Mouse (Mus musculus): Measurements from ENCODE around the gene 2210010C04Rik.

The 2210010C04Rik gene

GRCm38 (mm10) chr6:41035409-41035808 is at the start of gene 2210010C04Rik:
Gene 2210010C04Rik (minus strand): TSS chr6:41035509.
- no peak for DNase-seq (ENCODE audit: low spot score)

GRCm38 (mm10) chr6:41080121-41080520 is 44.8 kb upstream of the 2210010C04Rik start:
- no peak for DNase-seq (ENCODE audit: low spot score)

GRCm38 (mm10) chr6:41078539-41079303 is 43.4 kb upstream of the 2210010C04Rik start:
- no peak for DNase-seq (ENCODE audit: low spot score)

GRCm38 (mm10) chr6:41075753-41076152 is 40.4 kb upstream of the 2210010C04Rik start:
- no peak for DNase-seq (ENCODE audit: low spot score)

GRCm38 (mm10) chr6:41063332-41063731 is 28.0 kb upstream of the 2210010C04Rik start:
- no peak for DNase-seq (ENCODE audit: low spot score)

GRCm38 (mm10) chr6:41062746-41063145 is 27.4 kb upstream of the 2210010C04Rik start:
- DNase-seq (ENCODE audit: low spot score): no peak

GRCm38 (mm10) chr6:41062081-41062480 is 26.8 kb upstream of the 2210010C04Rik start:
- no peak for DNase-seq (ENCODE audit: low spot score)

GRCm38 (mm10) chr6:41061085-41061484 is 25.8 kb upstream of the 2210010C04Rik start:
- no peak for DNase-seq (ENCODE audit: low spot score)

GRCm38 (mm10) chr6:41057653-41058052 is 22.3 kb upstream of the 2210010C04Rik start:
- no peak for DNase-seq (ENCODE audit: low spot score)

- no peak for DNase-seq (ENCODE audit: low spot score)
Measured at GRCm38 (mm10) chr6:41055581-41055980, 20.3 kb upstream of the 2210010C04Rik start.

- no peak for DNase-seq (ENCODE audit: low spot score)
Measured at GRCm38 (mm10) chr6:41054379-41054778, 19.1 kb upstream of the 2210010C04Rik start.

GRCm38 (mm10) chr6:41051824-41052223 is 16.5 kb upstream of the 2210010C04Rik start:
- DNase-seq (ENCODE audit: low spot score): no peak

GRCm38 (mm10) chr6:41048602-41049001 is 13.3 kb upstream of the 2210010C04Rik start:
- DNase-seq (ENCODE audit: low spot score): no peak

- DNase-seq (ENCODE audit: low spot score): no peak
Measured at GRCm38 (mm10) chr6:41047961-41048360, 12.7 kb upstream of the 2210010C04Rik start.

- no peak for DNase-seq (ENCODE audit: low spot score)
Measured at GRCm38 (mm10) chr6:41047202-41047601, 11.9 kb upstream of the 2210010C04Rik start.

- no peak for DNase-seq (ENCODE audit: low spot score)
Measured at GRCm38 (mm10) chr6:41046553-41046952, 11.2 kb upstream of the 2210010C04Rik start.

- no peak for DNase-seq (ENCODE audit: low spot score)
Measured at GRCm38 (mm10) chr6:41044753-41045152, 9.4 kb upstream of the 2210010C04Rik start.

- no peak for DNase-seq (ENCODE audit: low spot score)
Measured at GRCm38 (mm10) chr6:41044314-41044713, 9.0 kb upstream of the 2210010C04Rik start.

- DNase-seq (ENCODE audit: low spot score): no peak
Measured at GRCm38 (mm10) chr6:41032802-41033201, 2.5 kb downstream of the 2210010C04Rik start.

GRCm38 (mm10) chr6:41032231-41032630 is 3.1 kb downstream of the 2210010C04Rik start:
- DNase-seq (ENCODE audit: low spot score): no peak

- DNase-seq (ENCODE audit: low spot score): no peak
Measured at GRCm38 (mm10) chr6:41030821-41031220, 4.5 kb downstream of the 2210010C04Rik start.

- no peak for DNase-seq (ENCODE audit: low spot score)
Measured at GRCm38 (mm10) chr6:41027053-41027452, 8.3 kb downstream of the 2210010C04Rik start.

- DNase-seq (ENCODE audit: low spot score): no peak
Measured at GRCm38 (mm10) chr6:41025873-41026650, 9.2 kb downstream of the 2210010C04Rik start.
